Mouse (Mus musculus) thymus, adult 2 months (tissue): ENCODE measurements at regions not wholly inside any gene's neighbourhood (a gene's known extent, or its start where the extent isn't known, plus 50 kb on each side); places are given as distances from the start of the nearest gene placed in this dataset.

ENCODE experiments used
- CTCF ChIP-seq: fragments of 200-500 bp; IDR thresholded peaks from 2 replicates; pipeline ENCODE4 v1.5.1; 2012; ENCODE audit warnings: mild to moderate bottlenecking, control low read depth, low read length, moderate library complexity, borderline replicate concordance; ENCODE audit not compliant: control insufficient read depth, poor library complexity, insufficient read depth; ENCODE audit errors: extremely low read depth
- POLR2A ChIP-seq: fragments of 200-500 bp; IDR thresholded peaks from 2 replicates; pipeline ENCODE4 v1.6.1; 2012; ENCODE audit warnings: mild to moderate bottlenecking, low read length, control low read depth, moderate library complexity; ENCODE audit not compliant: control insufficient read depth, poor library complexity, insufficient read depth; ENCODE audit errors: extremely low read depth

DNA sequence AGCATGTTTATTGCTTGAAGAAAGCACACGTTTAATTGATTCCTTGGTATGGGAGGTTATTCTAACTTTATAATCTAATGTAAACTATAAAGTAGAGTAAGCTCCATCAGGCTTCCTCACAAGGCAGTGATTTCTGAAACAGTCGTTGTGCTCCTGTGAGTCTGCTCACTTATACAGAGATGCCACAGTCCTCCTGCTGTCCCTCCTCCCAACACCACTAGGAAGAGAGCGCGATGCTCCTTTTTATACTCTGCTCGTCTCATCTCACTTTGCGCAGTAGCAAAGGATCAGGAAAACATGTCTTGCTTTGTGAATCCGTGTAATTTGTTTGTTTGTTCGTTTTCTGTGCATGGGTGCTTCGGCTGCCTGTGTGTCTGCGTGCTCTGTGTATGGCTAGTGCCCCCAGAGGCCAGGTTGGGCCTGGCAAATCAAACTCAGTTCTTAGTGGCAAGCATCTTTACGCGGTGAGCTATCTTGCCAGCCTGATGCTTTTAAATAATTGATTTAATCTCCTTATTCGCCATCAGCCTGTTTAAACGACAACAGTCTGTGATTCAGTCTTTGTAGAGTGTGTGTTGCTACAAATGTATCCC is 1575.5 kb upstream of the Gulo start:
- TF ChIP-seq POLR2A (no peak), CTCF (no peak)
